Mouse (Mus musculus): ENCODE results near the gene Ap2a1.

- no peak for TF ChIP-seq CTCF (IDR thresholded peaks at IDR 0.05; ENCODE audit: control insufficient read depth, insufficient read depth, low read length)
- TF ChIP-seq POLR2A (IDR thresholded peaks at IDR 0.05; ENCODE audit: borderline replicate concordance, control insufficient read depth, low read depth, low read length), result no peak
These were observed 49.0 kb upstream of the Ap2a1 start for GRCm38 (mm10) chr7:44978300-44978699.

Data from bone marrow, adult 2 months (tissue).